In genomic region chr3:87161601-87162000, GRCm38 (mm10) we compare ENCODE assay signal across 14 mouse cellular contexts. TPM values are rescaled to one million over a fixed set of nuclear protein-coding genes. Genes with fewer than 3 reads are reported as not detected.
A peak's percentile ranks its signal among the peaks of the same experiment; 100 is the strongest.
DNase-seq lines count a peak whose midpoint lies in the region; ATAC-seq and TF ChIP-seq lines count a peak whose summit lies in the region.
"Had no signal": no experiment of that assay in that cellular context is flagged by ENCODE, and none has a peak within 500 bp of the region (broad histone marks: within the 10 kb centered on the region; RNA-seq: fewer than 3 reads in every experiment).

No protein-coding gene starts in this region.

- no peak overlapping the region for H3K4me3 ChIP-seq in forebrain, embryonic 10.5 days
- no peak overlapping the region for H3K4me3 ChIP-seq in forebrain, postnatal 0 days (ENCODE audit: low read depth, low read length)
- H3K4me3 ChIP-seq in kidney, embryonic 16.5 days (ENCODE audit: low read length), result no peak overlapping the region
- no peak overlapping the region for H3K4me3 ChIP-seq in limb, embryonic 12.5 days (replicated peaks)
- no peak overlapping the region for H3K4me3 ChIP-seq in neural tube, embryonic 14.5 days (ENCODE audit: low read depth, low read length)
- no peak overlapping the region for H3K4me3 ChIP-seq in layer of hippocampus, adult 2 months
- H3K4me3 ChIP-seq: heart, embryonic 15.5 days had no signal

- H3K36me3 ChIP-seq in forebrain, embryonic 10.5 days (replicated peaks), result peaks cover 62% of the 10 kb centered on the region
- H3K36me3 ChIP-seq in forebrain, postnatal 0 days (ENCODE audit: insufficient read depth), result no peaks in the 10 kb centered on the region
- H3K36me3 ChIP-seq in kidney, embryonic 16.5 days (ENCODE audit: insufficient read depth, low read length), result no peaks in the 10 kb centered on the region; the same call in 1 of the 2 replicates
- H3K36me3 ChIP-seq in limb, embryonic 12.5 days, result peaks cover 40% of the 10 kb centered on the region
- H3K36me3 ChIP-seq in neural tube, embryonic 14.5 days (ENCODE audit: control insufficient read depth, insufficient read depth, low read length), result no peaks in the 10 kb centered on the region
- H3K36me3 ChIP-seq: heart, embryonic 15.5 days had no signal

- peaks cover 100% of the 10 kb centered on the region for H3K4me1 ChIP-seq in forebrain, embryonic 10.5 days
- H3K4me1 ChIP-seq in forebrain, postnatal 0 days (ENCODE audit: insufficient read depth), result peaks cover 6% of the 10 kb centered on the region; the same call in 1 of the 2 replicates
- H3K4me1 ChIP-seq in kidney, embryonic 16.5 days (ENCODE audit: insufficient read depth, low read length), result peaks cover 78% of the 10 kb centered on the region
- peaks cover 98% of the 10 kb centered on the region for H3K4me1 ChIP-seq in limb, embryonic 12.5 days (replicated peaks)
- peaks cover 64% of the 10 kb centered on the region for H3K4me1 ChIP-seq in neural tube, embryonic 14.5 days (ENCODE audit: control insufficient read depth, insufficient read depth, low read length)

- no peaks in the 10 kb centered on the region for H3K27me3 ChIP-seq in forebrain, embryonic 10.5 days (ENCODE audit: poor library complexity, severe bottlenecking)
- no peaks in the 10 kb centered on the region for H3K27me3 ChIP-seq in forebrain, postnatal 0 days (ENCODE audit: insufficient read depth, low read length)
- H3K27me3 ChIP-seq in kidney, embryonic 16.5 days (ENCODE audit: insufficient read depth, low read length), result no peaks in the 10 kb centered on the region
- H3K27me3 ChIP-seq in limb, embryonic 12.5 days, result no peaks in the 10 kb centered on the region
- no peaks in the 10 kb centered on the region for H3K27me3 ChIP-seq in neural tube, embryonic 14.5 days (ENCODE audit: control insufficient read depth, insufficient read depth, low read length)
- H3K27me3 ChIP-seq: heart, embryonic 15.5 days had no signal

- no peak for TF ChIP-seq CTCF in forebrain, postnatal 0 days (IDR thresholded peaks at IDR 0.05; ENCODE audit: low read depth)
- TF ChIP-seq CTCF in layer of hippocampus, adult 2 months (conservative IDR thresholded peaks at IDR 0.05), result no peak

- H3K4me2 ChIP-seq in forebrain, postnatal 0 days (ENCODE audit: low read depth), result no peak overlapping the region
- no peak overlapping the region for H3K4me2 ChIP-seq in kidney, embryonic 16.5 days (replicated peaks; ENCODE audit: low read depth, low read length)
- no peak overlapping the region for H3K4me2 ChIP-seq in limb, embryonic 12.5 days
- no peak overlapping the region for H3K4me2 ChIP-seq in neural tube, embryonic 14.5 days (ENCODE audit: low read depth, low read length)
- H3K4me2 ChIP-seq: heart, embryonic 15.5 days had no signal

- ATAC-seq in forebrain, postnatal 0 days, result no peak
- no peak for ATAC-seq in kidney, embryonic 16.5 days (ENCODE audit: low FRiP score, low TSS enrichment)
- ATAC-seq in limb, embryonic 12.5 days (ENCODE audit: insufficient number of reproducible peaks, insufficient read depth, low FRiP score, low TSS enrichment, low read depth), result no peak
- ATAC-seq in neural tube, embryonic 14.5 days (ENCODE audit: low read depth), result 0 out of 2 replicates have a peak, but pooled peaks have one; percentile 3
- ATAC-seq: liver, postnatal 0 days had no signal

- DNase-seq in forebrain, embryonic 10.5 days (ENCODE audit: extremely low spot score, low spot score), result no peak
- DNase-seq in forebrain, postnatal 0 days, result no peak
- no peak for DNase-seq in kidney, adult 18-20 months
- DNase-seq in layer of hippocampus, postnatal 25 days (ENCODE audit: extremely low spot score in 1 of 2, low spot score in 1 of 2), result no peak
- DNase-seq in layer of hippocampus, adult 2 months (ENCODE audit: low spot score in 2 of 2), result no peak
- DNase-seq: adrenal gland, postnatal 10 days; kidney, adult 8-10 months; liver, postnatal 0 days; right cerebral cortex, adult 18-20 months; thymus, postnatal 14 days had no signal

- H3K27ac ChIP-seq in forebrain, embryonic 10.5 days, result peak overlapping the region; percentile 73
- no peak overlapping the region for H3K27ac ChIP-seq in forebrain, postnatal 0 days (ENCODE audit: low read depth, low read length)
- no peak overlapping the region for H3K27ac ChIP-seq in kidney, embryonic 16.5 days (ENCODE audit: low read length)
- H3K27ac ChIP-seq in limb, embryonic 12.5 days, result peak overlapping the region; percentile 41; the same call in 1 of the 2 replicates
- peak overlapping the region; percentile 64 for H3K27ac ChIP-seq in neural tube, embryonic 14.5 days (ENCODE audit: low read depth, low read length)
- no peak overlapping the region for H3K27ac ChIP-seq in layer of hippocampus, adult 2 months
- H3K27ac ChIP-seq: heart, embryonic 15.5 days had no signal

- no peak overlapping the region for H3K9ac ChIP-seq in forebrain, postnatal 0 days
- 0 out of 2 replicates have a peak overlapping the region, but pooled peaks have one; percentile 13 for H3K9ac ChIP-seq in kidney, embryonic 16.5 days (replicated peaks; ENCODE audit: low read length)
- H3K9ac ChIP-seq in limb, embryonic 12.5 days (replicated peaks), result no peak overlapping the region
- H3K9ac ChIP-seq in neural tube, embryonic 14.5 days (replicated peaks; ENCODE audit: low read depth, low read length), result no peak overlapping the region
- H3K9ac ChIP-seq: heart, embryonic 15.5 days; liver, postnatal 0 days had no signal

- WGBS in forebrain, embryonic 10.5 days, result 89% methylated on average over 5 of the region's 5 CpGs
- 84% methylated on average over 5 of the region's 5 CpGs for WGBS in forebrain, postnatal 0 days
- 89% methylated on average over 5 of the region's 5 CpGs for WGBS in kidney, embryonic 16.5 days
- 77% methylated on average over 5 of the region's 5 CpGs for WGBS in limb, embryonic 12.5 days
- 90% methylated on average over 5 of the region's 5 CpGs for WGBS in neural tube, embryonic 14.5 days

- no peaks in the 10 kb centered on the region for H3K9me3 ChIP-seq in forebrain, embryonic 10.5 days
- H3K9me3 ChIP-seq in forebrain, postnatal 0 days (ENCODE audit: low read length), result no peaks in the 10 kb centered on the region
- H3K9me3 ChIP-seq in kidney, embryonic 16.5 days (ENCODE audit: low read length), result no peaks in the 10 kb centered on the region
- H3K9me3 ChIP-seq in limb, embryonic 12.5 days, result no peaks in the 10 kb centered on the region
- no peaks in the 10 kb centered on the region for H3K9me3 ChIP-seq in neural tube, embryonic 14.5 days (ENCODE audit: control insufficient read depth, low read length)
- H3K9me3 ChIP-seq: heart, embryonic 15.5 days had no signal

RNA-seq across cellular contexts. Expression of gene Kirrel, which starts 12.9 kb away (rescaled TPM):
- 13.1 and 14.3 TPM in 2 replicates for polyA plus RNA-seq in forebrain, embryonic 10.5 days (2016; fragmentation: Nextera tagmentation; extraction: Ambion mirVana)
- total RNA-seq in forebrain, postnatal 0 days (2014; rRNA removed), result 4.7 and 6.9 TPM in 2 replicates
- polyA plus RNA-seq in forebrain, postnatal 0 days (2015; fragmentation: Nextera tagmentation; extraction: Ambion mirVana), result 1.1 and 2.2 TPM in 2 replicates
- 16.4 and 18.6 TPM in 2 replicates for polyA plus RNA-seq in kidney, embryonic 16.5 days (2015; fragmentation: Nextera tagmentation; extraction: Ambion mirVana)
- polyA plus RNA-seq in limb, embryonic 12.5 days (2016; fragmentation: Nextera tagmentation; extraction: Ambion mirVana), result 17.5 and 22.1 TPM in 2 replicates
- polyA plus RNA-seq in neural tube, embryonic 14.5 days (2014; fragmentation: Nextera tagmentation; extraction: Ambion mirVana), result 3.9 and 4.9 TPM in 2 replicates
- 1 to 10 TPM; 3.4 TPM for total RNA-seq in layer of hippocampus, postnatal 25 days (2021)
- total RNA-seq in layer of hippocampus, adult 2 months (2021), result 1 to 10 TPM; 3.0 to 3.4 TPM

Comparison
In these comparisons a context has a peak if more than half of its experiments do, and no peak if none do; other contexts are left out.
1. H3K27ac ChIP-seq: peak in forebrain, embryonic 10.5 days (single experiment), limb, embryonic 12.5 days (single experiment) and neural tube, embryonic 14.5 days (single experiment); none in forebrain, postnatal 0 days (single experiment), kidney, embryonic 16.5 days (single experiment) and layer of hippocampus, adult 2 months (single experiment).